Mouse (Mus musculus) thymus, adult 2 months (tissue): Measurements from ENCODE around the gene Tet1.

Experiments used
- CTCF ChIP-seq: fragments of 200-500 bp; IDR thresholded peaks from 2 replicates; pipeline ENCODE4 v1.5.1; 2012; ENCODE audit warnings: mild to moderate bottlenecking, control low read depth, low read length, moderate library complexity, borderline replicate concordance; ENCODE audit not compliant: control insufficient read depth, poor library complexity, insufficient read depth; ENCODE audit errors: extremely low read depth
- POLR2A ChIP-seq: fragments of 200-500 bp; IDR thresholded peaks from 2 replicates; pipeline ENCODE4 v1.6.1; 2012; ENCODE audit warnings: mild to moderate bottlenecking, low read length, control low read depth, moderate library complexity; ENCODE audit not compliant: control insufficient read depth, poor library complexity, insufficient read depth; ENCODE audit errors: extremely low read depth

DNA sequence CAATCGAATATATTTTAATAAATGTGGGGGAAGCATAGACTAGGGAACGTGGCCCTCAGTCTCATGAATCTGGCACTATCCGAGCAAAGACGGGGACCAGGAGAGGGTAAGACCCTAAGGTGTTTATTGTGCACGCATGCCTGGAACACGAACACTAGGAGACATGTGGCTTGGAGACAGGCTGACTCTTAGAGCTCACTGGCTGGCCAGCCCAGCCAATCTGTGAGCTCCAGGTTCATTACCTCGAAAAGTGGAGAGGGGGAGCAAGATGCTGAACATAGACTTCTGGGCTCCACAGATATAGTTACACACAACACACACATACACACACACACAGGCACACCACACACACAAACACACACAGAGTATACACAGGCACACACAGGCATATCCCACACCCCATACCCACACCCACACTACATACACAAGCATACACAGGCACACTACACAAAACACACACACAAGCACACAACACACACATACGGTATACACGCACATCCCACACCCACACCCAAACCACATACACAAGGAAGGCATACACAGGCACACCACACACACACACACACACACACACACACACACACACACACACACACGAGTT is 52.0 kb downstream of the Tet1 start:
- TF ChIP-seq POLR2A (no peak), CTCF (no peak)
